Mouse (Mus musculus) C2C12 (cell line): ENCODE data around the gene Spag7.

Experiments used
- CTCF ChIP-seq: IDR thresholded peaks from one replicate; pipeline ENCODE4 v1.5.1; 2011; ENCODE audit not compliant: control insufficient read depth, insufficient read depth, insufficient read length
- MAX ChIP-seq: IDR thresholded peaks from one replicate; pipeline ENCODE4 v1.6.1; 2011; ENCODE audit warnings: mild to moderate bottlenecking, control low read depth

GRCm38 (mm10) chr11:70657573-70657972, 11.6 kb downstream of the Spag7 start:
- no peak for TF ChIP-seq CTCF
- no peak for TF ChIP-seq MAX
